Mouse (Mus musculus): ENCODE measurements around the gene Ly6g5b.

DNA sequence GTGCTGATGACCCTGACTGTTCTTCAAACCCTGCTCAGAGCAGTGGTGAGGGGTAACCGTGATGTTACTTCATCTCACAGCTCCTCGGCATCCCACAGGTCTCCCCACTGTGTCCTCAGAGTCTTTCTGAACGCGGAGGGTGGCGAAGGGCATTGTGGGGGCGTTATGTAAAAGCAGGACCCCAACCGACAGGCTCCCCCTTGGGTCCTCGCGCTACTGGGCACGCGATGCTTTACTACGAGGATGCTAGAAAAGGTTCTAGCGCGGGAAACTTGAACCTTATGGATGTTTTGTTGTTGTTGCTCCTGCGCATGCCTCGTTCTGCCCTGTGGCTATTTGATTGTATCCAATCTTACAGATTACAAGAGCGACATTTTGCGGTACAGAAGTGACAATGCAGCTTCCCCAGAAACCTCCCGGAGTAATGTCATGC is 6.7 kb upstream of the Ly6g5b start, which contains the start of gene Csnk2b:
- TF ChIP-seq CTCF (IDR thresholded peaks at IDR 0.05; ENCODE audit: low read depth, low read length): no peak
- no peak for TF ChIP-seq GATA1 (IDR thresholded peaks at IDR 0.05; ENCODE audit: borderline replicate concordance, low read length)
- no peak for TF ChIP-seq POLR2AphosphoS5 (IDR thresholded peaks at IDR 0.05; ENCODE audit: insufficient replicate concordance, low read depth, low read length)
- TF ChIP-seq GATA2 (IDR thresholded peaks at IDR 0.05; ENCODE audit: borderline replicate concordance, low read depth, low read length): no peak
- TF ChIP-seq TAL1 (conservative IDR thresholded peaks at IDR 0.05; ENCODE audit: low read depth, low read length): no peak

All from G1E (cell line).